Mouse (Mus musculus): Measurements from ENCODE around the gene Unc45a.

- TF ChIP-seq CTCF (conservative IDR thresholded peaks at IDR 0.05; ENCODE audit: low read length) (no peak), POU5F1 (IDR thresholded peaks at IDR 0.05; ENCODE audit: borderline replicate concordance, low read length) (no peak), NANOG (IDR thresholded peaks at IDR 0.05; ENCODE audit: borderline replicate concordance, low read length) (no peak)
These were observed 2.6 kb upstream of the Unc45a start for GRCm38 (mm10) chr7:80343270-80344018.
